Mouse (Mus musculus): Measurements from ENCODE around the gene Hdc. TPM values are rescaled to one million over a fixed set of nuclear protein-coding genes. Genes with fewer than 3 reads are reported as not detected.

Gene Hdc
- 16.9 and 19.1 TPM in 2 replicates for total RNA-seq (2017)

GRCm38 (mm10) chr2:126619249-126619704, at the start of gene Hdc:
TSS of gene Hdc (minus strand) at chr2:126619299.
- ATAC-seq (replicated peaks; ENCODE audit: low read depth, poor library complexity, severe bottlenecking) = peak; percentile 6; the same call in 1 of the 2 replicates

GRCm38 (mm10) chr2:126668621-126669252, 49.6 kb upstream of the Hdc start:
- no peak for ATAC-seq (replicated peaks; ENCODE audit: low read depth, poor library complexity, severe bottlenecking)

- no peak for ATAC-seq (replicated peaks; ENCODE audit: low read depth, poor library complexity, severe bottlenecking)
Observed at GRCm38 (mm10) chr2:126665984-126666383, 46.9 kb upstream of the Hdc start.

- peak; percentile 68; the same call in 1 of the 2 replicates for ATAC-seq (replicated peaks; ENCODE audit: low read depth, poor library complexity, severe bottlenecking)
Observed at GRCm38 (mm10) chr2:126663481-126663880, 44.4 kb upstream of the Hdc start.

- no peak for ATAC-seq (replicated peaks; ENCODE audit: low read depth, poor library complexity, severe bottlenecking)
Observed at GRCm38 (mm10) chr2:126652929-126653328, 33.8 kb upstream of the Hdc start.

- ATAC-seq (replicated peaks; ENCODE audit: low read depth, poor library complexity, severe bottlenecking) = no peak
Observed at GRCm38 (mm10) chr2:126647762-126648161, 28.7 kb upstream of the Hdc start.

- no peak for ATAC-seq (replicated peaks; ENCODE audit: low read depth, poor library complexity, severe bottlenecking)
Observed at GRCm38 (mm10) chr2:126646461-126646860, 27.4 kb upstream of the Hdc start.

- ATAC-seq (replicated peaks; ENCODE audit: low read depth, poor library complexity, severe bottlenecking) = no peak
Observed at GRCm38 (mm10) chr2:126644768-126645167, 25.7 kb upstream of the Hdc start.

- ATAC-seq (replicated peaks; ENCODE audit: low read depth, poor library complexity, severe bottlenecking) = no peak
Observed at GRCm38 (mm10) chr2:126640298-126640697, 21.2 kb upstream of the Hdc start.

- peak; percentile 96 for ATAC-seq (replicated peaks; ENCODE audit: low read depth, poor library complexity, severe bottlenecking)
Observed at GRCm38 (mm10) chr2:126635939-126636823, 17.1 kb upstream of the Hdc start.

- no peak for ATAC-seq (replicated peaks; ENCODE audit: low read depth, poor library complexity, severe bottlenecking)
Observed at GRCm38 (mm10) chr2:126633165-126633564, 14.1 kb upstream of the Hdc start.

- ATAC-seq (replicated peaks; ENCODE audit: low read depth, poor library complexity, severe bottlenecking) = no peak
Observed at GRCm38 (mm10) chr2:126628455-126628995, 9.4 kb upstream of the Hdc start.

- no peak for ATAC-seq (replicated peaks; ENCODE audit: low read depth, poor library complexity, severe bottlenecking)
Observed at GRCm38 (mm10) chr2:126623138-126623537, 4.0 kb upstream of the Hdc start.

- ATAC-seq (replicated peaks; ENCODE audit: low read depth, poor library complexity, severe bottlenecking) = no peak
Observed at GRCm38 (mm10) chr2:126622455-126622854, 3.4 kb upstream of the Hdc start.

GRCm38 (mm10) chr2:126618470-126619179, 474 bp downstream of the Hdc start:
- peak; percentile 89 for ATAC-seq (replicated peaks; ENCODE audit: low read depth, poor library complexity, severe bottlenecking)

- ATAC-seq (replicated peaks; ENCODE audit: low read depth, poor library complexity, severe bottlenecking) = no peak
Observed at GRCm38 (mm10) chr2:126615355-126615754, 3.7 kb downstream of the Hdc start.

- ATAC-seq (replicated peaks; ENCODE audit: low read depth, poor library complexity, severe bottlenecking) = peak; percentile 77
Observed at GRCm38 (mm10) chr2:126609600-126609999, 9.5 kb downstream of the Hdc start.

GRCm38 (mm10) chr2:126607553-126608203, 11.4 kb downstream of the Hdc start:
- peak; percentile 20; the same call in 1 of the 2 replicates for ATAC-seq (replicated peaks; ENCODE audit: low read depth, poor library complexity, severe bottlenecking)

GRCm38 (mm10) chr2:126606688-126607062, 12.4 kb downstream of the Hdc start:
- no peak for ATAC-seq (replicated peaks; ENCODE audit: low read depth, poor library complexity, severe bottlenecking)

Measured in common myeloid progenitor, adult 5-6 weeks (primary cell).